Comparison of ENCODE assay signal across 27 mouse cellular contexts in the genomic region with DNA sequence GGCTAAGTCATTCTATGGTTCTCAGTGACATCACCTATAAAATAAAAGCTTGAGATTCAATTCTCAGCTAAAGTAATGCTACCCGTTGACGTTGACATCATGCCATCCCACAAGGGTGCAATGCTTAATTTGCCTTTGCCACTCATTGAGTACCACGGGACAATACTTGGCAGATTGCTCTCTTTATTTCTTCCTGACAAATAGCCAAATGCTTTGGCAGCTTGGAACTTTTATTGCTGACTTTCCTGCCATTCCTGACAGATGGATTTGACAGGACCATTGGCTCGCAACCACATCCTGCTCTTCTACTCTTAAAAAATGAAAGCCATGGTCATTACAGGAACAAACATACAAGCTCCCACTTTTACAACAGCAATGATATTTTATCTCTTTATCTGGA.
A peak's percentile ranks its signal among the peaks of the same experiment; 100 is the strongest.
DNase-seq lines count a peak whose midpoint lies in the region; ATAC-seq and TF ChIP-seq lines count a peak whose summit lies in the region.
"Had no signal": no experiment of that assay in that cellular context is flagged by ENCODE, and none has a peak within 500 bp of the region (broad histone marks: within the 10 kb centered on the region; RNA-seq: fewer than 3 reads in every experiment).

No protein-coding gene starts in this region.

- 45% methylated on average over 4 of the region's 4 CpGs for WGBS in hindbrain, postnatal 0 days
- 80% methylated on average over 4 of the region's 4 CpGs for WGBS in hindbrain, embryonic 11.5 days

- ATAC-seq in hindbrain, postnatal 0 days, result no peak
- no peak for ATAC-seq in hindbrain, embryonic 11.5 days (ENCODE audit: low FRiP score)
- ATAC-seq in monocyte, adult 5-6 weeks (replicated peaks; ENCODE audit: insufficient number of reproducible peaks, low FRiP score, low TSS enrichment, poor library complexity, severe bottlenecking), result no peak
- ATAC-seq: activated CD4-positive, CD25-positive, alpha-beta regulatory T cell, adult 4 months; midbrain, embryonic 16.5 days had no signal

- no peaks in the 10 kb centered on the region for H3K4me1 ChIP-seq in hindbrain, postnatal 0 days (ENCODE audit: insufficient read depth, low read length)
- H3K4me1 ChIP-seq in hindbrain, embryonic 11.5 days (replicated peaks; ENCODE audit: control insufficient read depth, insufficient read depth, low read length), result no peaks in the 10 kb centered on the region
- H3K4me1 ChIP-seq: embryonic facial prominence, embryonic 15.5 days; forebrain, embryonic 12.5 days; liver, embryonic 15.5 days; lung, embryonic 15.5 days; megakaryocyte, embryonic 14.5 days; neural tube, embryonic 15.5 days had no signal

- no peak overlapping the region for H3K27ac ChIP-seq in hindbrain, postnatal 0 days
- no peak overlapping the region for H3K27ac ChIP-seq in hindbrain, embryonic 11.5 days (ENCODE audit: low read depth, low read length)
- H3K27ac ChIP-seq: embryonic facial prominence, embryonic 15.5 days; forebrain, embryonic 12.5 days; kidney, postnatal 0 days; left cerebral cortex, adult 2 months; limb, embryonic 10.5 days; liver, embryonic 15.5 days; lung, embryonic 15.5 days; neural tube, embryonic 15.5 days had no signal

- H3K36me3 ChIP-seq in hindbrain, postnatal 0 days (ENCODE audit: insufficient read depth, low read length), result no peaks in the 10 kb centered on the region
- H3K36me3 ChIP-seq in hindbrain, embryonic 11.5 days (ENCODE audit: control insufficient read depth, insufficient read depth, low read length), result no peaks in the 10 kb centered on the region
- H3K36me3 ChIP-seq: embryonic facial prominence, embryonic 15.5 days; forebrain, embryonic 12.5 days; limb, embryonic 10.5 days; liver, embryonic 15.5 days; lung, embryonic 15.5 days; neural tube, embryonic 15.5 days had no signal

- no peak for TF ChIP-seq POLR2A in brain, embryonic 14.5 days (IDR thresholded peaks at IDR 0.05; ENCODE audit: borderline replicate concordance, extremely low read depth, insufficient read depth, insufficient read length, poor library complexity, severe bottlenecking)

- H3K9me3 ChIP-seq in hindbrain, postnatal 0 days (ENCODE audit: low read length), result no peaks in the 10 kb centered on the region
- H3K9me3 ChIP-seq in hindbrain, embryonic 11.5 days (ENCODE audit: control insufficient read depth, low read length), result no peaks in the 10 kb centered on the region
- H3K9me3 ChIP-seq: embryonic facial prominence, embryonic 15.5 days; forebrain, embryonic 12.5 days; limb, embryonic 10.5 days; liver, embryonic 15.5 days; lung, embryonic 15.5 days; megakaryocyte, embryonic 14.5 days; neural tube, embryonic 15.5 days had no signal

- H3K27me3 ChIP-seq in hindbrain, postnatal 0 days (ENCODE audit: insufficient read depth, low read length), result no peaks in the 10 kb centered on the region
- no peaks in the 10 kb centered on the region for H3K27me3 ChIP-seq in hindbrain, embryonic 11.5 days (ENCODE audit: control insufficient read depth, insufficient read depth, low read length)
- H3K27me3 ChIP-seq: embryonic facial prominence, embryonic 15.5 days; forebrain, embryonic 12.5 days; liver, embryonic 15.5 days; lung, embryonic 15.5 days; megakaryocyte, embryonic 14.5 days; neural tube, embryonic 15.5 days had no signal

- peak; percentile 50 for DNase-seq in cerebellum, adult 9-10 months
- DNase-seq in cerebellum, adult 11 months, result no peak
- DNase-seq in hindbrain, postnatal 0 days (ENCODE audit: low spot score), result peak; percentile 49
- DNase-seq in hindbrain, embryonic 11.5 days (ENCODE audit: low spot score), result no peak
- DNase-seq in 3T3-L1 (ENCODE audit: low read depth, low spot score), result peak; percentile 36
- DNase-seq in brain, embryonic 14.5 days (ENCODE audit: low read depth), result peak; percentile 67
- no peak for DNase-seq in heart, adult 8-10 months (ENCODE audit: low spot score)
- DNase-seq: kidney, adult 11 months; layer of hippocampus, adult 9-11 months; liver; lung, postnatal 36 days; right cerebral cortex, adult 18-20 months; right cerebral cortex, postnatal 4 days; thymus, postnatal 36 days had no signal

- no peak overlapping the region for H3K9ac ChIP-seq in hindbrain, postnatal 0 days (replicated peaks; ENCODE audit: low read length)
- no peak overlapping the region for H3K9ac ChIP-seq in hindbrain, embryonic 11.5 days (ENCODE audit: low read depth, low read length)
- H3K9ac ChIP-seq: embryonic facial prominence, embryonic 15.5 days; forebrain, embryonic 12.5 days; liver, embryonic 15.5 days; lung, embryonic 15.5 days; neural tube, embryonic 15.5 days had no signal

- TF ChIP-seq CTCF in hindbrain, postnatal 0 days (IDR thresholded peaks at IDR 0.05; ENCODE audit: low read depth), result no peak
- TF ChIP-seq CTCF in brain, embryonic 14.5 days (IDR thresholded peaks at IDR 0.05; ENCODE audit: borderline replicate concordance, extremely low read depth, insufficient read depth, insufficient read length), result no peak

- H3K4me3 ChIP-seq in hindbrain, postnatal 0 days (ENCODE audit: low read length), result no peak overlapping the region
- no peak overlapping the region for H3K4me3 ChIP-seq in hindbrain, embryonic 11.5 days (ENCODE audit: low read depth, low read length)
- H3K4me3 ChIP-seq: embryonic facial prominence, embryonic 15.5 days; forebrain, embryonic 12.5 days; left cerebral cortex, adult 2 months; limb, embryonic 10.5 days; liver, embryonic 15.5 days; lung, embryonic 15.5 days; megakaryocyte, embryonic 14.5 days; neural tube, embryonic 15.5 days had no signal

- H3K4me2 ChIP-seq in hindbrain, postnatal 0 days (ENCODE audit: low read depth, low read length), result no peak overlapping the region
- H3K4me2 ChIP-seq in hindbrain, embryonic 11.5 days (replicated peaks; ENCODE audit: low read depth, low read length), result no peak overlapping the region
- H3K4me2 ChIP-seq: embryonic facial prominence, embryonic 15.5 days; forebrain, embryonic 12.5 days; heart, embryonic 11.5 days; liver, embryonic 15.5 days; lung, embryonic 15.5 days; neural tube, embryonic 15.5 days had no signal

Comparison
In these comparisons a context has a peak if more than half of its experiments do, and no peak if none do; other contexts are left out.
1. DNase-seq: peak in cerebellum, adult 9-10 months (single experiment), hindbrain, postnatal 0 days (single experiment), 3T3-L1 (single experiment) and brain, embryonic 14.5 days (single experiment); none in cerebellum, adult 11 months (single experiment), hindbrain, embryonic 11.5 days (single experiment) and heart, adult 8-10 months (single experiment).